Comparison of ENCODE assay signal across 25 mouse cellular contexts in the genomic region with DNA sequence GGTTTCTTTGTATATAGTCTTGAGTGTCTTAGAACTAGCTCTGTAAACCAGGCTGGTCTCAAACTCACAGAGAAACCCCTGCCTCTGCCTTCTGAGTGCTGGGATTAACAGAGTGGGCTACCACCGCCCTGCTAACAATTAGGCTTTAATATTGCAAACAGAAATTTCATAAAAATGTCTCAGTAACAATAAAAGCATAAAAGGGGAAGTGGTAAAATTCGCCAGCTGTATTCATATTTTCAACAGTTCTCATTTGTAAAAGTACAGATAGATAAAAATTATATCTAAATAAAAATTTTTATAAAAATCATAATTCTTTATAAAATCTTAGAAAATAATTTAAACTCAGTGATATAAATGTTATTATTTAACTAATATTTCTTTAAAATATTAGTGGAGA.
"Had no signal": no experiment of that assay in that cellular context is flagged by ENCODE, and none has a peak within 500 bp of the region (broad histone marks: within the 10 kb centered on the region; RNA-seq: fewer than 3 reads in every experiment).

No protein-coding gene starts in this region.

- DNase-seq: cerebellum, adult 9-10 months; cerebellum, adult 9-11 months; cerebellum, postnatal 10 days; cerebellum, postnatal 14 days; cerebellum, postnatal 25 days; cerebellum, postnatal 36 days; embryo, embryonic 11 days; forebrain, postnatal 0 days; gastrocnemius, adult 2 months; gastrocnemius, postnatal 10 days; gastrocnemius, postnatal 14 days; gastrocnemius, postnatal 25 days; gastrocnemius, postnatal 36 days; heart, adult 11 months; heart, adult 18-20 months; heart, adult 2 months had no signal

- H3K4me3 ChIP-seq: embryonic facial prominence, embryonic 10.5 days; embryonic facial prominence, embryonic 12.5 days; embryonic facial prominence, embryonic 13.5 days; embryonic facial prominence, embryonic 15.5 days; erythroblast, embryonic 14.5 days; forebrain, embryonic 10.5 days; forebrain, embryonic 12.5 days; forebrain, embryonic 13.5 days; forebrain, embryonic 15.5 days; gastrocnemius, adult 2 months; heart, adult 2 months had no signal

- H3K9ac ChIP-seq: embryonic facial prominence, embryonic 12.5 days; embryonic facial prominence, embryonic 13.5 days; embryonic facial prominence, embryonic 15.5 days; forebrain, embryonic 12.5 days; forebrain, embryonic 13.5 days; forebrain, embryonic 15.5 days; forebrain, postnatal 0 days had no signal

- H3K4me1 ChIP-seq: embryonic facial prominence, embryonic 10.5 days; embryonic facial prominence, embryonic 12.5 days; embryonic facial prominence, embryonic 15.5 days; forebrain, embryonic 10.5 days; forebrain, embryonic 12.5 days; forebrain, embryonic 13.5 days; forebrain, embryonic 15.5 days had no signal

- H3K27me3 ChIP-seq: embryonic facial prominence, embryonic 12.5 days; embryonic facial prominence, embryonic 13.5 days; embryonic facial prominence, embryonic 15.5 days; forebrain, embryonic 12.5 days; forebrain, embryonic 13.5 days; forebrain, embryonic 15.5 days had no signal

- H3K9me3 ChIP-seq: embryonic facial prominence, embryonic 10.5 days; embryonic facial prominence, embryonic 12.5 days; embryonic facial prominence, embryonic 13.5 days; forebrain, embryonic 10.5 days; forebrain, embryonic 12.5 days; forebrain, embryonic 13.5 days; forebrain, embryonic 15.5 days had no signal

- H3K27ac ChIP-seq: embryonic facial prominence, embryonic 10.5 days; embryonic facial prominence, embryonic 12.5 days; embryonic facial prominence, embryonic 13.5 days; embryonic facial prominence, embryonic 15.5 days; forebrain, embryonic 10.5 days; forebrain, embryonic 12.5 days; forebrain, embryonic 13.5 days; forebrain, embryonic 15.5 days; gastrocnemius, adult 2 months; heart, adult 2 months had no signal
